Mouse (Mus musculus) C2C12 (cell line): ENCODE results near the gene Iars2.

Experiments used
- CEBPB ChIP-seq: IDR thresholded peaks from one replicate; pipeline ENCODE4 v1.6.1; 2011; ENCODE audit warnings: low read depth, mild to moderate bottlenecking, control low read depth, moderate library complexity
- CTCF ChIP-seq: IDR thresholded peaks from one replicate; pipeline ENCODE4 v1.5.1; 2011; ENCODE audit not compliant: control insufficient read depth, insufficient read depth, insufficient read length
- MAX ChIP-seq: IDR thresholded peaks from one replicate; pipeline ENCODE4 v1.6.1; 2011; ENCODE audit warnings: mild to moderate bottlenecking, control low read depth
- MYOD1 ChIP-seq: IDR thresholded peaks from one replicate; pipeline ENCODE4 v1.6.1; 2011; ENCODE audit warnings: low read depth; ENCODE audit not compliant: control insufficient read depth, insufficient read length
- USF1 ChIP-seq: IDR thresholded peaks from one replicate; pipeline ENCODE4 v1.6.1; 2011; ENCODE audit warnings: low read depth, mild to moderate bottlenecking, control low read depth, moderate library complexity

DNA sequence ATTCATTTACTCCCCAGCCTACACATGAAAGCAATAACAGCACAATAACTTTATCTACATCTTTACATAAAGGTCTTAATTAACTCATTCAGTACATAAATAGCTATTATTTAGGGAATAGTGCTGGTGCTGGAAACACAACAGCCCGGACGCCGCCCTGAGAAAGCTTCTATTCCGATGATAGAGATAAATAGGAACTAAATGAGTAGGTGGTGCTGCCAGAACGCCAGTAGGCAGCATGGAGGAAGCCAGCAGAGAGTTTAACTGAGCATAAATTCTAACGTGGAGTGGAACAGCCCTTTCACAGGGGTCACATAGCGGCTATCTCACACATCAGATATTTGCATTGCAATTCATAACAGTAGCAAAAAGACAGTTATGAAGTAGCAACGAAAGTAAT, 86.2 kb downstream of the Iars2 start:
- TF ChIP-seq CTCF (no peak), CEBPB (no peak), MAX (no peak), USF1 (no peak), MYOD1 (no peak)
